Mouse (Mus musculus) layer of hippocampus, postnatal 14 days (tissue): ENCODE measurements around the gene Coro2a. TPM values are rescaled to one million over a fixed set of nuclear protein-coding genes. Genes with fewer than 3 reads are reported as not detected.

Experiments used
- DNase-seq, 2 experiments: peaks; one replicate each; pipeline ENCODE4 v3.0.0; 2021 to 2022; ENCODE audit warnings: low spot score in 2 of 2, mixed read lengths in 1 of 2
- total RNA-seq, 2 experiments: library from RNA; stranded (reverse); gene quantifications; 2 replicates each; pipeline ENCODE4 v1.2.3; 2021

Gene Coro2a
- total RNA-seq, 2 experiments from 2014 or later = 27.9 to 30.5 TPM

DNA sequence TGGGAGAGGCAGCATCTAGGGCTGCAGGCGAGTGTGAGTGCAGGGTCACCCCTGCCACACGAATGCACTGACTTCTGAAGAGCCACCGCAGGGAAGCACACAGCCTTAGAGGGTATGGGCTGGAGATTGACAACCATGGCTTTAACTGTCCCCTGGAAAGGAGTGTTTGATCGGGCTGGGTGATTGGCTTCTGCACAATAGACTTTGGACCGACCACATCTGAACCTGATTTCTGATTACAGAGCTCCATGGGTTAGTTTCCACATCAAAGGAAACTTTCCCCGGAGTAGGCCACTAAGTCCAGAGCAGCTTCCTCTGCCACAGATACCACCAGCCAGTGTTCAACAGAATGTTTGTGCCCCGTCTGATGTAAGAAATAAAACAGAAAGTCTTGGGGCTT is 72.3 kb downstream of the Coro2a start:
- no peak for DNase-seq

DNA sequence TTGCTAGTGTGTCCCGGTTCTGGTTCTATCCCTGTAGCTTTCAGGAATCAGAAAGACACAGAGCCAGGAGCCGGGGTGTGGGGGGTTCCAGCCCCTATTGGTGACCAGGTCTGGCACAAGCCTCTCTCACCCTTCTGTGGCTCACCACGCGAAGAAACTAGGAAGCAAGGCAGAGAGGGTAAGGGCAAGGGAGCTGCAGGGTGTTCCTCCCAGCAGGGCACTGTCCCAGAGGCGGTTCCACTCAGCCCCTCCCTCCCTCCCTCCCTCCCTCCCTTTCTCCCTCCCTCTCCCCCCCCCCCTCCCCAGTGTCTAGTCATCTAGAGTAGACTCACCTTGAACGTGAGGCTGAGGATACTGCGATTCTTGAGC is 74.5 kb downstream of the Coro2a start:
- no peak for DNase-seq

DNA sequence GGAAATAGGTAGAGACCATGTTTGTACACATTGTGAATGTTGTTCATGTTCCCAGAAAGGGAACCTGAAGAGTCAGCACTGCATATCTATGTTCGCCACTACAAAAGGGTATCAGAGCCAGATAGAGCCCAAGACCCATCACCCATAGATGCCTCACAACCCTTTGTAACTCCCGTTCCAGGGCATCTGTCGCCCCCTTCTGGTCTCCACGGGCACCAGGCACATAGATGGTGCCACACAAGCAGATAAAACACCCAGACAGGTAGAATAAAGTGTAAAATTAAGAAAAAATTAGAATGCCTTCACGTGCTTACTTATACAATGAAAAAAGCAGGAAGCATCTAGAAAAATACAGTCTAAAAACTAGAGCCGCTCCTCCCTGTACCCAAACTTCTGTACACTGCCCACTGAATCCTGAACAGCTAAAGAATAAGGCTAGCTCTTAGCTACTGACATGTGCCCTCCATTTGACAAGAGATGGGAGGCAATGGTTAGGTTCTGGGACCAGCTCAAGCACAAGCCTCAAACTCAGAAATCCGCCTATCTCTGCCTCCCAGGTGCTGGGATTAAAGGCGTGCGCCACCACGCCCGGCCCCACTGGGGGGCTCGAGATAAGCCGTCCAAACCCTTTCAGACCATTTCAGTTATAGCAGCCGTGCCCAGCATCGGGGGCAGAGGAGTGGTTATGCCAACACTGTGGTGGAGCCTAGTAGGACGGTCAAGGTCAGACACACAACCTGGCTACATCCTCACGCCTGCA is 75.0 kb downstream of the Coro2a start:
- DNase-seq = no peak

DNA sequence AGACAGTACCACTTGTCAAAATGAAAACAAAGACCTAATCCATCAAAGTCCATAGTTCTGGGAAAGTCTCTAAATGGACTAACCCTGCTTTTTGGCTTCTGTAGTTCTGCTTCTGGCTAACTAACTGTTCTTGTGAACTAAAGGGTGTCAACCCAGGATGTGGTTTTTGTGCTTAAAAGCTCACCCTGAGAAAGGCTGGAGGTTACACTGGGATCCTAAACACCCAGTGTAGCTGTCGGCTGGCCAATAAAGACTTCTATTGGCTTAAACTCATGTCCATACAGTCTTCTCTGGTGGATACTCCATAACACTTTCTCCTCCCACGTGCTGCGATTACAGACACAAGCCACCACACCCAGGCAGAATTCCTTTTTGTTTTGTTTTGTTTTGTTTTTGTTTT is 75.8 kb downstream of the Coro2a start:
- no peak for DNase-seq

DNA sequence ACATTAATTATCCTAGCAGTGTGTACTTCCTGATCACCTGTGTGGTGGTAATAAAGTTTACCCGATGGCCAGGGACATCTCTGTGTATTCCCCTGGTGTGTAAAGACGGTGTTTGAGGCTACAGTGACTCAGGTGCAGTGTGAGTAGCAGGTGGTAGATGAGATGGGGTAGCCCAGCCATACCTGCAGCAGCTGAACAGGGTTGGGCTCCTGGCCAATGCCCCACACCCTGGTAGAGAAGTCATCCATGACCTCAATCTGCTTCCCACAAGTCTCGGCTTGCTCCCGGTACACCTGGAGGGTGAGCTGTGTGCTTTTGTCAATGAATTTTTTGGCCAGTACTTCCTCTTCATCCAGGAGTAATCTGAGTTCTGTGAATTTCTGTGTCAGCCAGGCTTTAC is 78.7 kb downstream of the Coro2a start:
- DNase-seq = no peak

DNA sequence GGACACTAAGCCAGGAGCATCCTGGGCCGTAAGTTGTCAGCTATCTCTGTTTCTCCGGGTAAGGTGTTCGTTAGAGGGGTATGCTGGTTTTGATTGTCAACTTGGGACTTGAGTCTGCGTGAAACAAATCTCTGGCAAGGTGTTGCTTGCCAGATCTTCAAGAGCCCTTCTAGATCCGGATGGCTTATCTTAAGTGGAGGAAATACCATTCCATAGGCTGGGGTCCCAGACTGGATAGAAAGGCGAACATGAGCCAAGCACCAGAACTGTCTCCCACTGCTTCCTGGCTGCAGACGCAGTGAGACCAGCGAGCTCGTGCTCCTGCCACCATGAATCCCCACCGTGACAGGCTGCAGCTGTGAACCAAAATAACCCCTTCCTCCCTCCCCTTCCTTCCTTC is 80.5 kb downstream of the Coro2a start:
- DNase-seq = no peak

DNA sequence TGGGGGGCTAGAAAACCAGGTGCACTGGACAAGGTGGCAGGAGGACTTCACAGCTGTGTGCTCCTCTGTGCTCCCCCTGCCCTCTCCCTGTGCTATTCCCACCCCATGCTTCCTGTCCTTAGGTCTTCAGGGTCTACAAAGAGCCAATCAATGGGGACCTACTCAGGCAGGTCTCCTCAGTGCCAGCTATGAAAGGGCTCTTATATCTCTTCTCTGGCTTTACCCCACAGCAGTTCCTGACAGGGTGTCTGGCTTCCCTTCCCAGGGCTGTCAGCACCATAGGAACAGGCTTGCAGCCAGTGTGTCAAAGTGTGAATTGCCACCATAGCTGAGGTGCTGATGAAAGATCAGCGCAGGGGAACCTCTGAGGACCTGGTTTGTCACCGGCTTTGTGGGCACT is 81.5 kb downstream of the Coro2a start:
- no peak for DNase-seq

DNA sequence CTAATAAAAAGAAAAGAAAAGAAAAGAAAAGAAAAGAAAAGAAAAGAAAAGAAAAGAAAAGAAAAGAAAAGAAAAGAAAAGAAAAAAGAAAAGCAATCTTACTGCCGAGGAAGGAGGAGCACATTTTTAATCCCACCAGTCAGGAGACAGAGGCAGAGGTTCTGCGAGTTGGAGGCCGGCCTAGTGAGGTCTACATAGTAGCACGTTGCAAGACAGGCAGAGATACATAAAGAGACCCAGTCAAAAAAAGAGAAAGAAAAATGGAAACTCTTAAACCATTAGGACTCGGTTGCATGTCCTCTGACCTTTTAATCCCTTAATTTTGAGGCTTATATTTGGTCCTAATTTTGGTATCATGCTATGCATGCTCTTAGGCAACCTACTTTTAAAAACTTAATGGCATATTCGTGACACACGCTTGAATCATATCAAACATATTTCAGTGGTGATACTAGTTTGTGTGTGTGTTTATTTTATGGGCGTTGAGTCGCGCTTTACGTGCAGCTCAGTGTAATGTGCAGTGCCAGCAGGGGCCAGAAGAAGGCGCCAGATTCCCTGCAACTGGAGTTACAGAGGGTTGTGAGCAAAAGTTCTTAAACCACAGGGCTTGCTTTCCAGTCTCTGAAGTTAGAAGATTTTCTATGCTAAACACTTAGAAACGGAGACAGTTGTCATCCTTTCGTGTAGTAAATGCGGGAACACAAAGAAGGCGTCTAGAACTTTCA is 94.1 kb downstream of the Coro2a start:
- DNase-seq = peak; percentile 63 to 74

DNA sequence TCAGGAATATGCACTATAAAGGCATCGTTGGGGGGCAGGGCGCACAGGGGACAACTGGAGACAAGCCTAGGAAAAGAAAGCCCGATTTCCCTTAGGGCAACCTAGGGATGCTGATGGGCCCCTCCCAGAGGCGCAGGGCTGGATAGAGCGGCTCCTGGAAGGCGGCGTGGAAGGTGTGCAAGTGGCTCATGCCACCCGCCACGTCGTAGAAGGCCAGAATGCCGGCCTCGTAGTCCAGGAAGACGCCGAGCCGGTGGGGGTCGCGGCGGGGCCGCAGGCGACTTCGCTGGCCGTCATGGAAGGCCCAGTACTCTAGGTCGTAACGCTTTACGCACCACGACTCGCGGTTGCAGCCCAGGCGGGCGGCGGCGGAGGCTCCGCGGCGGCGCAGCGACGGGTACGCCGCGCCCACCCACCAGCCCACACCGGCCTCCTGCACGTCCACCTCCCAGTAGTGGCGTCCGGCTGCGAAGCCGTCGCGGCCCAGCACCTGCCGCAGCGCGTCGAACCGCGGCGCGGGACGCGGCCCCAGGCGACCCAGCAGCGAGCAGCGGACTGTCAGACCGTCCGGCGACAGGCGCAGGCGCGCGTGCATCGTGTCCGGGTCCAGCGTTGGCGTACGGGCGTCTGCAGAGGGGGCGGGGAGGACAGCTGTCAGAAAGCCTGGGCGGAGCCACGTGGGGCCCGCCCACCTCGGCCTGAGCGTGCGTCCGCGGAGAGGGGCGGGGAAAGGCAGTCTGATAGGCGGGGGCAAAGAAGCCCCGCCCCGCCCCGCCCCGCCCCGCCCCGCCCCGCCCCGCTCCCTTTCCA is 95.0 kb downstream of the Coro2a start:
- peak; percentile 94 to 96 for DNase-seq

DNA sequence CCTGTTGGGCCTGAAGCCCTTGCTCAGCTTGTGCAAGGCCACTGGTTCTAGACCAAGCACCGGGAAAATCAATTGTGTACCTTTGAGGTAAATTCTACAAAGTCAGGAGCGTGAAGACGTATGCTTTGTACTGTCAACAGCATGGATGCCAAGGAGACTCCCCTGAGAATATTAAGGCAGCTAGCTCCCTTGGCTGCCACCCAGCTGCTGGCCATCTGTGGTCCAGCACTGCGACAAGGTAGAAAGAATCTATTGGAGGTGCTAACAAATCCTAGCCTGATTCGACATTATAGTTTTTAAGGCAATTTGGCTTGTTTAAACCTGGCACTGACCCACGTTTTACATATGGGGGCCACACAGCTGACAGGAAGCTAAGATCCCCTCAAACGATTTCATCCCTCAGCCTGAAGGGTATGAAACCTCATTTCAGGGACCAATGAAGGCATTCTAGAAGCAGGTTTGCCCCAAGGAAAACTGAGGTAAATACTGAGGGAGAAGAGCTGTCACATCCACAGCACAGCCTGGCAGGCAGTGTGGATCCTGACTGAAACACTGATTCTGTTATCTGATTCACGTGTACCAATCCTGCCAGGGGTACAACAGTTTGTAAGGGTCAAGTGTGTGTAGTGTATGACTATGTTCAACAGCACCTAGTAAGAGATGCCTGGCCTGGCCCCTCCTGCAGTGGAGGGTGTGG is 96.5 kb downstream of the Coro2a start:
- DNase-seq = no peak

DNA sequence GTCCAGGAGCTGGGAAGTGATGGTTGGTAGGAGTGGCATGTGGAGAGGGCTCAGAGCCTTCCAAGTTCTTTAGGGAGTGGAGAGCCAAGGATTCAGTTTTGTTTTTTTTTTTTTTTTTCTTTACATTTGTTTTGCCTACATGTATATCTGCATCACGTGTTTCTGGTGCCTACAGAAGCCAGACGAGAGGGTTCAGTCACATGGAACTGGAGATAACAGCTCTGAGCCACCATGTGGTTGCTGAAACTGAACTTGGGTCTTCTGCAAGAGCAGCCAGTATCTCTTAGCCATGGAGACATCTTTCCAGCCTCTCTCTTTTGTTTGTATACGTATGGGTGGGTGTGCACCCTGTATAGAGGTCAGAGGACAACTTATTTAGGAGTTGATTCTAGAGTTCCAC is 98.1 kb downstream of the Coro2a start:
- no peak for DNase-seq

DNA sequence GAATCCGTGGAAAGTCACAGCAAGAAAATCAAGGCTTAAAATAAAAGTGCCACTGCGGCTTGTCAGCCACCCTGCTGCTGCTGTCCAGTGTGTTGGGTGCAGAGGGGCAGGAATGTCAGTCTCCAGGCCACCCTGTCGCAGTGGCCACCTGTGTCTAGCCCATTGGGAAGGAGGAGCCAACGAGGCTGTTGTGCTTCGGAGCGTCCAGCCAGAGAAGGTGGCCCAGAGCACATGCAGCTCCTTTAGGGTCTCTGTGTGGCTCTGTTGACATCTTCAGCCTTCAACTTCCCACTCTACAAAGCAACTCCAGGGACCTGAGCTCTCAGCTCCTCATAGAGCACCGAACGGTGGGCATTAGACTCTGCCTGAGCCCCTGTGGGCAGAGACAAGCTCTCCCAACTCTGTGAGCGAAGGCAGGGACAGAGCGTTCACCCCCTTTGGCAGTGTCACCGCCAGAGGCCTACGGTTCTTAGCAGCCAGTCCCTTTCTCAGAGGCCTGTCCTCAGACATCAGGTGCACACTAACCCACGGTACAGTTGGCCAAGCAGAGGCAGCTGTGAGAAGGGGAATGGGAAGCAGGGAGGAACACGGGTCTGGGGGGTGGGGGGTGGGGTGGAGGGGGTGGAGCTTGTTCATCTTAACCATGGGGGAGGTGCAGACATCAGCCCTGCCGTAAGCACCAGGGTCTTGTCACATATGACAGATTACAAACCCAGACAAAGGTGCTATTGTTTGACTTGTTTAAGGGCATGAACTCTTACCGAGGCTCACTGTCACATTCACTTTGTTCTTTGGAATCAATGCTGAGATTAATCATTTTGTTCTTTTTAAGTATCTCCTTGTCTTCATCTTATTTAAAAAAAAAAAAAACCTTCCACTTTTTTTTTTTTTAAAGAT is 99.1 kb downstream of the Coro2a start:
- DNase-seq = no peak

DNA sequence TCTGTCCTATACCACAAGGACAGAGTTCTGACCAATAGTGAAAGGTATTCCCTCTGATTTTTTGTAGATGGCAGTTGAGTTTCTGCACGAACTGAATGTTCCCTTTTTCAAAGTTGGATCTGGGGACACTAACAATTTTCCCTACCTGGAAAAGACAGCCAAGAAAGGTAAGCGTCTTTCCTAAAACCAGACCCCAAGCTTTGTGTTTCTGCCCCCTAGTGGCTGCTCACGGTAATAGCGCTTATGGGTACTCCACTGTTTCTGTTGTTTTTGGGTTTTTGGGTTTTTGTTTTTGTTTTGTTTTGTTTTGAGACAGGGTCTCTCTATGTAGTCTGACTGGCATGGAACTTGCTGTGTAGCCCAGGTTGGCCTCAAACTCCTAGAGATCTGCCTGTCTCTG is 103.0 kb downstream of the Coro2a start:
- peak in 1 of 2 experiments; percentile 43 for DNase-seq

DNA sequence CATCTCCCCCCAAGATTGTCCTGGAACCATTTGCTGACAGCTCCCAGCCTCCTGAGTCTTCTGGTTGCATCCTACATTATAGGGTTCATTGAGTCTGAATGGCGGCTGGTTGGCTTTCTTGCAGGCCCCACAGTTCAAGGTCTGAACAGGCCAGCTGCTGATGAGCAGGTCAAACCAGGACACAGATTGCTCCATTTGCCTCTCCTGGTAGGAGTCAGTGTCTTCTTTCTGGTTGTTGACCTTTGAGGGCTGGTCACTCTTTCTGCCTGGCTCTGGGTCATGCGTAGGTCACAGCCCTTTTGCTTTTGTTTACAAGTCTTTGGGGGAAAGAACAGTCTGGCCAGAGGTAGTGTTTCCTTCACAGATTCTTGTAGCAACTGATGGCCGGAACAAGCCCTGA is 103.5 kb downstream of the Coro2a start:
- DNase-seq = no peak

DNA sequence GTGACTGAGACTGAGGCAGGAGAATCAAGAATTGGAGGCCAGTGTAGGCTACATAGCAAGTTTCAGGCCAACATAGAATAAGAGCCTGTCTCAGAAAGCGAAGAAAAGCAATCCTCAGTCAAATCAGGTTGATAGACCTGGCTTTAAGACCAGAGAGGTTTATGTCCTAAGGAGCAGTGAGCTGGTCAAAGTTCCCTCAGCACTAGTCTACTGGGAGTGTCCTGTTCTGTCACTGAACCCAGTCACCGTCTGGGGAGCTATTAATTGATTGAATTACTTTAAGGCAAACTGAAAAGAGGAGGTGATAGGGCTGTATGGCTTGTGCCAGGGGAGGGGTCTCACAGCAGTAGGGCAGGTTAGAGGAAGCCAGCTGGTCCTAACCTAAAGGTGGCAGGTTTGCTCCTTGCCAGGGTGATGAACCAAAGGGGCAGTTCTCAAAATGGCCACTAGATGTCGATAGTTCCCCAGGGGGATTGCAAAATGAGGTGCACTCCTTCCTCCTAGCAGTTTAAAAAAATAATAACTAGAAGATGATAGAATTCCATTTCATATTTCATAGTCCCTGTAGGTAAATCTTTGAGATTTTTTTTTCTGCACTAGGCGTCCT is 104.6 kb downstream of the Coro2a start:
- DNase-seq = peak; percentile 40 to 44

DNA sequence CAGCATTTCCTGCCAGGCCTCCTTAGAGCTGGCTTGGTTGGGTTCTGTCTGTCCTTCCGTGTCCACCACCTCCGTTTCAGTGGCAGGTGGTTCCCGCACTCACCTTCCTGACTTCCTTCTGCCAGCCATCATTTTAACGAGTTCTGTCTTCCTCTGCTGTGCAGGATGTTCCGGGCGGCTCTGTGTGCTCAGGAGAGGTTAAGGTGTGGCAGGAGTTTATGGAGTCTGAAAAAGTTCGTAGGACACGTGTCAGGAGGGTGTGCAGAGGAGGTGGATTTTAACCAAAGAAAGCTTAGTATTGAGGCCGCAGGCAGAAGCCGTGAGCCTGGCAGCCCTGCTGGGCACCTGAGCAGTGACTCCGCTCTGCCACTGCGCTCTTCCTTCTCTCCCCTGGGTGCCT is 106.5 kb downstream of the Coro2a start:
- DNase-seq = no peak

DNA sequence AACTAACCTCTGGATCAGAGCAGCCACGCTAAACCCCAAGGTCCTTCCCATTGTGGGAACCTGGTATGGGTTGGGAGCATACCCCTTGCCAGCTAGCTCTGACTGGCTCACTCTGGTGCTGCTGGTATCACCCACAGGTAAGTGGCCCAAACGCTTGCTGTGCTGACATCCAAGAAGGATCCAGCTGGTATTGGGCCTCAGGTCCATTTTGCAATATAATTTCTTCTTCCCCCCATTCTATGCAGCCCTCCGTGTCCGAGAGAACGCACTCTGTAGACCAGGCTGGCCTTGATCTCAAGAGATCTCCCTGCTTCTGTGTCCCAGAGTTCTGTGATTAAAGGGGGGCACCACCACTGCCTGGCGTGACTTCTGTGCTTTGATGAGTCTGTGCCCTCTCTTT is 108.9 kb downstream of the Coro2a start:
- DNase-seq = no peak

DNA sequence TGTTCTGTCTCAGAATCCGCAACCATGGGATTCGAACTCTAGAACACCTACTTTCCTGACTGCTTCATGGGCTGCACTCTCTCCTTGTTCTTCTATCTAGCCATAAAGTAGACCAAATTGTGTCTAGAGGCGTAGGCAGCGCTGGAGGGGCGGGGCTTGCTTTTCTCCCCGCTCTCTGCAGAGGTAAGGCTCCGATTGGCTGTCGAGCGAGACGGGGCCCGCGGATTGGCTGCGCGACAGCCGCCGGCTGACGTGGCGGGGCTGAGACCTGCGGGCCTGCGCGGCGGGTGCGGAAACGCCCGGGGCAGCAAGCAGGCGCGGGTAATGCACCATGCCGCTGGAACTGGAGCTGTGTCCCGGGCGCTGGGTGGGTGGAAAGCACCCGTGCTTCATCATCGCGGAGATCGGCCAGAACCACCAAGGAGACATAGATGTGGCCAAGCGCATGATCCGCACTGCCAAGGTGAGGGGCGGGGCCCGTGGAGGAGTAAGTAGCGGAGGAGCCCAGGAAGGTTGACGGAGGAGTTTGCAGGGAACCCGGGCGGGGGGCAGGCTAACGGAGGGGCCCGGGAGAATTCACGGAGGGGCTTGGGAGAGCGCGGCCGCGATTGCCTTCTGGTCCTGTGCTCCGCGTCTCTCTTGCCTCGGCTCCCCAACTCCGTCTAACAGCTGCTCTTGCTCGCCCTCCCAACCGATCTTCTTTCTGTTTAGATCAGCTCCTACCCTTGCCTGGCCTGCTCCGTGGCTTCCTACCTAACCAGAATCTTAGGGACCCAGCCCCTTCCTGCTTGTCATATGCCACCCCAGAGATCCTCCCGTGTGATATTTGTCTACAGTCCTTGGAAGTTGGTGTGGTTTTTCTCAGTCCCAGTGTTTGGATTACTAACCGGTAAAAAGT is 112.7 kb downstream of the Coro2a start, which contains the start of gene Nans:
Gene Nans (plus strand): TSS at position 221 of the 898 bp plus-strand sequence.
- peak; percentile 89 to 94 for DNase-seq

DNA sequence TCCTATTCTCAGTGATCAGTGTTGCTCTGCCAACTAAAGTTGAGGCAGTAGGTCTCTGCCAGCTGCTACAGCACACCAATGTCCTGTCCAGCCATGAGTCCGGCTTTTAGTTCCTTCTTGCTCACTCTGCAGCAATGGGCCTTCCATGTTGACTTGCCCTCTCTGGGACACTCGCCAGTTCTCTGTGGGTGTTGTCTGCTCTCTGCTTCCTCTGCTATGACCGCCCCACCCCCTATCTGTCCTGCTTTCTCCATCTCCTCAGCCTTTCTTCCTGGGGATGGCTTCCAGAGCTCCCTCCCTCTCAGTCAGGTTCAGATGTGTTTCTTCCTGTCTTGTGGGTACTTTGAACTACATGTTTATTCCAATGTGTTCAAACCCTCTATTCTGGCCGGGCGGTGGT is 114.7 kb downstream of the Coro2a start:
- peak in 1 of 2 experiments; percentile 61 for DNase-seq
